Mouse (Mus musculus): Measurements from ENCODE around the gene Olfr1109. TPM values are rescaled to one million over a fixed set of nuclear protein-coding genes. Genes with fewer than 3 reads are reported as not detected.

The Olfr1109 gene
- not detected in 2 replicates for total RNA-seq (2015)
- not detected in 2 replicates for total RNA-seq (2017)

DNA sequence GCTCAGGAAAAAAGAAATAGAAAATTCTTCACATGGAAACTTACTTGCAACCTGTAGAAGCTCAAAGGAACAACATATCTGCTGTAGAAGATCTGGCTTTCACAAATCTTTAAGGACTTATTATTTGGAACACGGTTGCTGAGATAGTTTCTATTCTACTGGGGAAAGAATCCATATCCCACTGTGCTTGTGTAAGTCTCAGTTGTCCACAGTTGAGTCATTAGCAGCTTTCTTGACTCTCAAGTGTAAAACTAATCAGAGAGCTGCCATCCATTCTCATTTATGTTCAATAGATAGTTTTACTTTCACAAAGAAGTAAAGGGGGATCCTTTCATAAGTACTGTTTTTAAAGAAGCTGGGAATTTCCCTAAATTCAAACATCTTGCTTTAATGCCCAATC, at the start of gene Olfr1109:
Gene Olfr1109, minus strand, starts transcription at position 101 of the 400 bp plus-strand sequence.
- no peak for ATAC-seq (ENCODE audit: poor library complexity, severe bottlenecking)

DNA sequence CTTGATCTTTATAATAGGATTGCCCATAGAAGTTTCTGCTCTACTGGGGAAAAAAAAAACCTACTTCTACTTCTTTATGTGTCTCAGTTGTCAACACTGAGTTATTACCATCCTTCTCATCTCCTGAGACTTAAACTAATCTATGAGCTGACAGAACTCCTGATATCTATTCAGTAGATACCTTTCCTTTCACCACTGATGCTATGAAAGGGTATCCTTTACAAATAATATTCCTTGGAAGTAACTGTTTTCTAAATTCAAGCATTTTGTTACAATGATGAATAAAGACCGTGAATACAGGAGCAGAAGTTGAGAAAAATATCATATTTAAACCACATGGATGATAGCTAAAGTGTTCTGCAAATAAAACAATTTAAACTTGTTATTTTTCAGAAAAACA, 44.4 kb upstream of the Olfr1109 start, which contains the start of gene Olfr1110:
Gene Olfr1110, minus strand, starts transcription at position 101 of the 400 bp plus-strand sequence.
- ATAC-seq (ENCODE audit: poor library complexity, severe bottlenecking) = no peak

DNA sequence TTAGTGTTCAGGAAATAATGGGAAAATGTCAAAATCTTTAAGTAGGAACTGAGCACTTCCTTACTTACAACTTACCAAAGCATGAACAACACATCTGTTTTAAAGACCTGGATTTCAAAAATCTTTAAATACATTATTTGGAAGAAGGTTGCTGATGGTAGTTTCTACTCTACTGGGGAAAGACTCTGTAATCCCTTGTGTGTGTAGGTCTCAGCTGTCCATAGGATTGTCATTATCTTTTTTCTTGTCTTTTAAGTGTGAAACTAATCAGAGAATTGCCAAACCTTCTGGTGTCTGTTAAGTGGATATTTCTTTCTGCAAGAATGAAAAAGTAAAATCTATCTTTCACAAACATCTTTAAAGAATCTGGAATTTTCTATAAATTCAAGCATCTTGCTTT, 18.7 kb upstream of the Olfr1109 start, which contains the start of gene Olfr259:
Gene Olfr259, minus strand, starts transcription at position 101 of the 400 bp plus-strand sequence.
- no peak for ATAC-seq (ENCODE audit: poor library complexity, severe bottlenecking)

DNA sequence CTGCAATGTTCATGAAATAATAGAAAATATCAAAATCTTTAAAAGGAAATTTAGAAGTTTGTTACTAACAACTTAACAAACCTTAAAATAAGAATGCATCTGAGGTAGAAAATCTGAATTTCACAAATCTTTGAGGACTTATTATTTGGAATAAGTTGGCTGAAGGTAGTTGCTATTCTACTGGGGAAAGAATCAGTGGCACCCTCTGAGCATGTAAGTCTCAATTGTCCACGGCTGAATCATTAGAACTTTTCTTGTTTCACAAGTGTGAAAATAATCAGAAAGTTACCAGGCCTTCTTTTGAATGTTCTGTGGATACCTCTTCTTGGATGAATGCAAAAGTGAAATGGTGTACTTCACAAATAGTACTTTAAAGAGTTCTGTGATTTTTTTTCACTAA, 20.1 kb downstream of the Olfr1109 start, which contains the start of gene Olfr1107:
Gene Olfr1107, minus strand, starts transcription at position 101 of the 400 bp plus-strand sequence.
- no peak for ATAC-seq (ENCODE audit: poor library complexity, severe bottlenecking)

DNA sequence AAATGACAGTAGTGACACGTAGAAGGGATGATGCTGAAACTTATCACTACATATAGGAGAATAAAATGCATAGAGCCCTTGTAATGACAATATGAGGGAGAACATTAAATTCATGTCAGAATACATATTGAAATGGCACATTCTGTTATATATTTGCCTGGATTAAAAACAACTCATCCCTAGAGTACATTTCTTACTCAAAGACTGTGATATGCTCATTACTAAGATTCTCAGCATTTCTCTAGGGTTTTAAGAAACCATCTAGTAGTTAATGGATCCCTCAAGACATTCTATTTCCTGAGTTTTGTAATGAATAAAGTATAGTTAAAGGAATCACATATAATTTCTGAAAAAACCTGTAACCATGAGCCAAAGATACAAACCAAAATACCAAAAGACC, 43.6 kb downstream of the Olfr1109 start, which contains the start of gene Olfr1106:
Gene Olfr1106, minus strand, starts transcription at position 101 of the 400 bp plus-strand sequence.
- no peak for ATAC-seq (ENCODE audit: poor library complexity, severe bottlenecking)

Other genes with a start within 250 kb of the Olfr1109 start
- gene Olfr1095, start 244.3 kb downstream of the Olfr1109 start, total RNA-seq (2015) = not detected in 2 replicates
- not detected in 2 replicates for gene Olfr1095, start 244.3 kb downstream of the Olfr1109 start, total RNA-seq (2017)
- not detected in 2 replicates for gene Gm13723, start 221.2 kb downstream of the Olfr1109 start, total RNA-seq (2015)
- not detected in 2 replicates for gene Gm13723, start 221.2 kb downstream of the Olfr1109 start, total RNA-seq (2017)
- not detected in 2 replicates for gene Olfr1097, start 203.8 kb downstream of the Olfr1109 start, total RNA-seq (2015)
- gene Olfr1097, start 203.8 kb downstream of the Olfr1109 start, total RNA-seq (2017) = not detected in 2 replicates
- gene Olfr1098, start 171.5 kb downstream of the Olfr1109 start, total RNA-seq (2015) = not detected in 2 replicates
- not detected in 2 replicates for gene Olfr1098, start 171.5 kb downstream of the Olfr1109 start, total RNA-seq (2017)
- gene Olfr1099, start 135.3 kb downstream of the Olfr1109 start, total RNA-seq (2015) = not detected in 2 replicates
- not detected in 2 replicates for gene Olfr1099, start 135.3 kb downstream of the Olfr1109 start, total RNA-seq (2017)
- gene Olfr1100, start 116.1 kb downstream of the Olfr1109 start, total RNA-seq (2015) = not detected in 2 replicates
- not detected in 2 replicates for gene Olfr1100, start 116.1 kb downstream of the Olfr1109 start, total RNA-seq (2017)
- not detected in 2 replicates for gene Olfr1101, start 104.8 kb downstream of the Olfr1109 start, total RNA-seq (2015)
- not detected in 2 replicates for gene Olfr1101, start 104.8 kb downstream of the Olfr1109 start, total RNA-seq (2017)
- gene Olfr1102, start 97.6 kb downstream of the Olfr1109 start, total RNA-seq (2015) = not detected in 2 replicates
- not detected in 2 replicates for gene Olfr1102, start 97.6 kb downstream of the Olfr1109 start, total RNA-seq (2017)
- not detected in 2 replicates for gene Olfr1104, start 68.9 kb downstream of the Olfr1109 start, total RNA-seq (2015)
- gene Olfr1104, start 68.9 kb downstream of the Olfr1109 start, total RNA-seq (2017) = not detected in 2 replicates
- not detected in 2 replicates for gene Olfr1105, start 59.5 kb downstream of the Olfr1109 start, total RNA-seq (2015)
- gene Olfr1105, start 59.5 kb downstream of the Olfr1109 start, total RNA-seq (2017) = not detected in 2 replicates
- not detected in 2 replicates for gene Olfr1106, start 43.7 kb downstream of the Olfr1109 start, total RNA-seq (2015)
- gene Olfr1106, start 43.7 kb downstream of the Olfr1109 start, total RNA-seq (2017) = not detected in 2 replicates
- gene Olfr1107, start 20.2 kb downstream of the Olfr1109 start, total RNA-seq (2015) = not detected in 2 replicates
- gene Olfr1107, start 20.2 kb downstream of the Olfr1109 start, total RNA-seq (2017) = not detected in 2 replicates
- gene Olfr259, start 18.6 kb upstream of the Olfr1109 start, total RNA-seq (2015) = not detected in 2 replicates
- not detected in 2 replicates for gene Olfr259, start 18.6 kb upstream of the Olfr1109 start, total RNA-seq (2017)
- not detected in 2 replicates for gene Olfr1110, start 44.3 kb upstream of the Olfr1109 start, total RNA-seq (2015)
- not detected in 2 replicates for gene Olfr1110, start 44.3 kb upstream of the Olfr1109 start, total RNA-seq (2017)
- gene Olfr1111, start 56.6 kb upstream of the Olfr1109 start, total RNA-seq (2015) = not detected in 2 replicates
- gene Olfr1111, start 56.6 kb upstream of the Olfr1109 start, total RNA-seq (2017) = not detected in 2 replicates
- not detected in 2 replicates for gene Olfr1112, start 91.8 kb upstream of the Olfr1109 start, total RNA-seq (2015)
- not detected in 2 replicates for gene Olfr1112, start 91.8 kb upstream of the Olfr1109 start, total RNA-seq (2017)
- gene Olfr1113, start 113.0 kb upstream of the Olfr1109 start, total RNA-seq (2015) = not detected in 2 replicates
- gene Olfr1113, start 113.0 kb upstream of the Olfr1109 start, total RNA-seq (2017) = not detected in 2 replicates
- gene Olfr1115, start 152.0 kb upstream of the Olfr1109 start, total RNA-seq (2015) = not detected in 2 replicates
- not detected in 2 replicates for gene Olfr1115, start 152.0 kb upstream of the Olfr1109 start, total RNA-seq (2017)
- not detected in 2 replicates for gene Olfr1116, start 171.5 kb upstream of the Olfr1109 start, total RNA-seq (2015)
- gene Olfr1116, start 171.5 kb upstream of the Olfr1109 start, total RNA-seq (2017) = not detected in 2 replicates
- not detected in 2 replicates for gene Olfr1118, start 211.6 kb upstream of the Olfr1109 start, total RNA-seq (2015)
- 0.04 TPM in 1 of 2 replicates, not detected in the other for gene Olfr1118, start 211.6 kb upstream of the Olfr1109 start, total RNA-seq (2017)